Mouse (Mus musculus) forebrain, embryonic 16.5 days (tissue): Measurements from ENCODE around the gene Afm. TPM values are rescaled to one million over a fixed set of nuclear protein-coding genes. Genes with fewer than 3 reads are reported as not detected.

ENCODE experiments used
- ATAC-seq: fragments of 200-750 bp; cut with Nextera tagmentation; 2 replicates; pipeline ENCODE4 v1.8.0; 2017; ENCODE audit warnings: mild to moderate bottlenecking, moderate library complexity
- H3K27ac ChIP-seq: fragments of 300-500 bp; sonication (generic); 2 replicates; pipeline ENCODE4 v1.5.1; 2014; ENCODE audit warnings: low read length, control low read depth
- H3K27me3 ChIP-seq: fragments of 300-500 bp; sonication (generic); replicated peaks from 2 replicates; pipeline ENCODE4 v1.6.1; 2014; ENCODE audit warnings: low read length; ENCODE audit not compliant: control insufficient read depth, insufficient read depth
- H3K36me3 ChIP-seq: fragments of 300-500 bp; sonication (generic); 2 replicates; pipeline ENCODE4 v1.6.1; 2014; ENCODE audit not compliant: control insufficient read depth, insufficient read depth
- H3K4me1 ChIP-seq: fragments of 300-500 bp; sonication (generic); replicated peaks from 2 replicates; pipeline ENCODE4 v1.6.1; 2014; ENCODE audit warnings: low read length; ENCODE audit not compliant: control insufficient read depth, insufficient read depth
- H3K4me2 ChIP-seq: fragments of 300-500 bp; sonication (generic); 2 replicates; pipeline ENCODE4 v1.6.1; 2014; ENCODE audit warnings: mild to moderate bottlenecking, low read length, control low read depth
- H3K4me3 ChIP-seq: fragments of 300-500 bp; sonication (generic); replicated peaks from 2 replicates; pipeline ENCODE4 v1.5.1; 2014; ENCODE audit warnings: mild to moderate bottlenecking, low read length, control low read depth
- H3K9ac ChIP-seq: fragments of 300-500 bp; sonication (generic); replicated peaks from 2 replicates; pipeline ENCODE4 v1.6.1; 2014; ENCODE audit warnings: low read depth, low read length, control low read depth
- H3K9me3 ChIP-seq: fragments of 300-500 bp; sonication (generic); 2 replicates; pipeline ENCODE4 v1.6.1; 2016; ENCODE audit warnings: low read length; ENCODE audit not compliant: control insufficient read depth
- WGBS: fragments of 180-500 bp; shearing (Covaris S2); extraction: QIAGEN DNeasy Blood & Tissue Kit; methylation state at CpG from one replicate; pipeline ENCODE4 v1.1.7; 2014; 5-methylcytosine and 5-hydroxymethylcytosine counted together
- polyA plus RNA-seq: library from polyadenylated mRNA; unstranded; fragments of >200 nt; fragmentation: Nextera tagmentation; extraction: Ambion mirVana; gene quantifications from 2 replicates; pipeline ENCODE4 v1.2.1, GENCODE M21; 2015

Gene Afm
- polyA plus RNA-seq, 1 experiment from 2014 or later: not detected

DNA sequence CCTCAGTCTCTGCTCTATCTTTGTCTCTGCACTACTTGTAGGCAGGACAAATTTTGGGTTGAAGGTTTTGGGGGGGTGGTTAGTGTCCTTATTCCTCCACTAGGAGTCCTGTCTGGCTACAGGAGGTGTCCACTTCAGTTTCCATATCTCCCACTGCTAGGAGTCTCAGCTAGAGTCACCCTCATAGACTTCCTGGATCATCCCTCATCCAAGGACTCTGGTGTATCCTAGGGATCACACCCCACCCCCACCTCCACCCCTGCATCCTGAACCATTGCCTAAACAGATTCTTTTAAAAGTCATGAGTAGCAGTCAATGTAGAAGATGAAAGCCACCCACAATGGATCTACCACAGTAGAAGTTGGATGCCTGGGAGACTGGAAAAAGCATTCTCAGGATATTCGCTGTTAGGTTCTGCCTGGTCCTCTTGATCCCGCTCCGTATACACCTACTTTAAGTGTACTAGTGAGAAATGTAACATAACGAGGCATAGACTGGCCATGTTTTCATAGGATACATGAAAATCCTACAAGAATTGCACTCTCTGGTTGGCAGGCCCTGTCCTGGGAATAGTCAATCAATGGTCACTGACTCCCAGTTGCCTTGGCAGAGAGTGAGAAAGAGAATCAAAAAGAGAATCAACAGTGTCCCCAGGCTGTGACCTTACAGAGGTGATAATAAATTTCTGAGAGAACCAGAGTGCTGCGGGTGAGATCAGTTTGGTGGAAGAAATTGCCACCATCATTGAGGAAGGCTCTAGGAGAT, 8.7 kb upstream of the Afm start:
- no peaks in the 10 kb centered on the region for H3K27me3 ChIP-seq
- H3K4me1 ChIP-seq: no peaks in the 10 kb centered on the region
- no peak overlapping the region for H3K4me2 ChIP-seq
- no peak for ATAC-seq
- H3K9ac ChIP-seq: no peak overlapping the region
- H3K36me3 ChIP-seq: no peaks in the 10 kb centered on the region
- no peaks in the 10 kb centered on the region for H3K9me3 ChIP-seq
- no peak overlapping the region for H3K4me3 ChIP-seq
- WGBS: 94% methylated on average over 5 of the region's 5 CpGs
- H3K27ac ChIP-seq: no peak overlapping the region

DNA sequence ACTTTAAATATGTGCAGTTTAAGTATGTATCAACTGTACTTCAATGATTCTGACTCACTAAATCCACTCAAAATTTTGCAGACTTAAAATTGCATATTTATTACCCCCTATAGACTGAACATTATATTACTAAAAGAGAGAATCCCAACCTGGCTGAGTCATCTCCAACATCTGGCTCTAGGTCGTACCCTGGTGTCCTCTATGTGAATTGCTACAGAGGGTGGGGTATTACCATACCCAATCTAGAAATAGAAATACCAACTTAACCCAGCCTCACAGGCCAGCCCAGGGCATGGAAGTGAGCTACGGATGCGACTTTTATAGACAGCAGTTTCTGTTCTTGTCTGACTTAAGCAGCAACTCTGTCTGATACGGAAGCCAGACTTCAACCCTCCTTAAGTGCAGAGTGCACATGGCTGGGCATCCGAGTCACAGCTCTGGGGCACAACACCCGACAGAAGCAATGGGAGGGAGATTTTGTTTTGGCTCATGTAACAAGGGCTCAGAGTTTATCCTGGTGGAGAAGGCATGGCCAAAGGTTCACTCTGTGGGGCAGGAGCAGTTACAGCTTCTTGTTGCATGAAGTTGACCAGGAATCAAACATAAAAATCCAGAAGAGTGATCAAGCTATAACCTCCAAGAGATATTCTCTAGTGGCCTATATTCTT, 6.3 kb upstream of the Afm start:
- Histone ChIP-seq H3K4me1 (no peaks in the 10 kb centered on the region), H3K27ac (no peak overlapping the region), H3K27me3 (no peaks in the 10 kb centered on the region), H3K9me3 (no peaks in the 10 kb centered on the region), H3K4me2 (no peak overlapping the region), H3K9ac (no peak overlapping the region), H3K36me3 (no peaks in the 10 kb centered on the region), H3K4me3 (no peak overlapping the region)
- 83% methylated on average over 6 of the region's 6 CpGs for WGBS
- ATAC-seq: no peak

DNA sequence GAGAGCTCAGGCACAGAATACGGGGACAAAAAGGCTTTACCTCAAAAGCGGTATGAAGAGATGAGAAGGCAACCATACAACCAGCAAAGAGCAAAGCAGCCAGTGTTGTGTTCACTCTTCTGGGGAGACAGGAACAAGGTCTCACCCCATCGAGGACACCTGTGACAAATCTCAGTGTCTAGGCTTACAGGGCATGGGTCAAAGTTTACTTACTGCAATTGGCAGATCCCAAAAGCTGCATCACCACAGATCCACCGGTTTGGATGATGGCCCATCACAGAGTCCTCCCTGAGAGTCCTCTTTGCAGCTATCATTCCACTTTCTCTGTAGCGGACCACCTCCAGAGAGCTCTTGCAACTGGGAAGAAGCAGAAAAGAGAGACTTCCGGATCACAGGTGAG, 3.2 kb upstream of the Afm start:
- WGBS: 92% methylated on average over 6 of the region's 6 CpGs
- Histone ChIP-seq H3K9me3 (no peaks in the 10 kb centered on the region), H3K36me3 (no peaks in the 10 kb centered on the region), H3K27ac (no peak overlapping the region), H3K4me2 (no peak overlapping the region), H3K4me3 (no peak overlapping the region), H3K4me1 (no peaks in the 10 kb centered on the region), H3K27me3 (no peaks in the 10 kb centered on the region), H3K9ac (no peak overlapping the region)
- no peak for ATAC-seq

DNA sequence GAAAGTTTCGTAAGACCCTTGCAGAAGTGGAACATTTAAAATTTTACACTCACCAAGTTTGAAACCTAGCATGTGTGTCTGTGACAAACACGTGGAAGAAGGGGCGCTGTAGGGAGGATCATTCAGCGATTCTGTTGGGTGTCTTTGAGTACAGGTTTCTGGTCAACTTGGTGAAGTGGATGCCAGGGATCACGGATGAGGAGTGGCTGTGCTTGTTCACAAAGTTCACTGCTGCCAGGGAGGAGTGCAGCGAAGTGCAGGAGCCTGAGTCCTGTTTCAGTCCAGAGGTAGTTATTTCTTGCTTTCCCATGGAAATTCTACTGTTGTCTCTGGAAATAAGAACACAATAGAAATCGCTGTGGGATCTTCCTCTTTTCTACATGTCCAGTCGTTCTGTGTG, 32.5 kb downstream of the Afm start:
- Histone ChIP-seq H3K4me1 (no peaks in the 10 kb centered on the region), H3K27ac (no peak overlapping the region), H3K9me3 (no peaks in the 10 kb centered on the region), H3K27me3 (no peaks in the 10 kb centered on the region), H3K36me3 (no peaks in the 10 kb centered on the region), H3K9ac (no peak overlapping the region), H3K4me2 (no peak overlapping the region), H3K4me3 (no peak overlapping the region)
- ATAC-seq: no peak
- WGBS: 87% methylated on average over 8 of the region's 8 CpGs

DNA sequence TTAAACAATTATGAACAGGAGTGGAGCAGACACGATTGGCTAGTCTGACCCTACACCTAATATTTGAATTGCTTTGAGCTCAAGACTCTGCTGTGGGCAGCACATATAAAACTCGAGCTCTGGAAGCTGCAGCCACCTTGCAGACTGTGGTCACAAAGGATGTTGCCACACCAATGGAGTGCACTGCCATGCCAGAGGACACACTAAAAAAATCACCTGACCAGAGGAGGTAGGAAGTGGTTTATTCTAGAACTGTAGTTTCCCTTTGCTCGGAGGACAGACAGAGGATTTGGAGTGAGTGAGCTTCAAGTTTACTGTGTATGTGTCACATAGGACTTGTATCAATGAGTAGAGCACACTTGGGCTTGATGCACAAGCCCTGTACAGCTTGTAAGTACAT, 37.3 kb downstream of the Afm start:
- 88% methylated on average over 3 of the region's 3 CpGs for WGBS
- Histone ChIP-seq H3K27ac (no peak overlapping the region), H3K4me3 (no peak overlapping the region), H3K4me1 (no peaks in the 10 kb centered on the region), H3K9me3 (no peaks in the 10 kb centered on the region), H3K36me3 (no peaks in the 10 kb centered on the region), H3K9ac (no peak overlapping the region), H3K27me3 (no peaks in the 10 kb centered on the region), H3K4me2 (no peak overlapping the region)
- ATAC-seq: no peak

DNA sequence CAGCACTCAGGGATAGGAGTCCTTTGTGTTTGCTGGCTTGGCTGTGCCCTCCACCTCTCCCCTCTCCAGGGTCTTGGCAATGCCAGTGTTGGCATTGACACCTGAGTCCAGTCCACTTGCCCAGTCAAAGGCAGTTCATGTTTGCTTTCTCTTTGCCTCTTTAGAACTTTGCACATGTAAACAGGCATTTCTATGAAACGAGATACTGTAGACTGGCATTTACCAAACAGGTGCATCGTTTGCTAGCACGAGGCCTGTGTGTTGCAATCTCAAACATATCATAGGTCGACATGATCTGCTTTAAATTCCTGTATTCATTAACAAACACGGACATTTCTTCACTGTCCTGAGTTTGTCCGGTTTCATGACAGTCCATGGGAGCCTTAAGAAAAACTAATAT, 42.0 kb downstream of the Afm start, which contains the start of gene 5830473C10Rik:
Gene 5830473C10Rik (plus strand): TSS at position 365 of the 400 bp plus-strand sequence.
- no peaks in the 10 kb centered on the region for H3K4me1 ChIP-seq
- H3K27ac ChIP-seq: no peak within 1 kb of the TSS
- H3K4me2 ChIP-seq: no peak within 1 kb of the TSS
- 88% methylated on average over 6 of the region's 6 CpGs for WGBS
- ATAC-seq: no peak
- H3K9me3 ChIP-seq: no peaks in the 10 kb centered on the region
- no peak within 1 kb of the TSS for H3K9ac ChIP-seq
- no peaks in the 10 kb centered on the region for H3K36me3 ChIP-seq
- H3K4me3 ChIP-seq: no peak within 1 kb of the TSS
- no peaks in the 10 kb centered on the region for H3K27me3 ChIP-seq

DNA sequence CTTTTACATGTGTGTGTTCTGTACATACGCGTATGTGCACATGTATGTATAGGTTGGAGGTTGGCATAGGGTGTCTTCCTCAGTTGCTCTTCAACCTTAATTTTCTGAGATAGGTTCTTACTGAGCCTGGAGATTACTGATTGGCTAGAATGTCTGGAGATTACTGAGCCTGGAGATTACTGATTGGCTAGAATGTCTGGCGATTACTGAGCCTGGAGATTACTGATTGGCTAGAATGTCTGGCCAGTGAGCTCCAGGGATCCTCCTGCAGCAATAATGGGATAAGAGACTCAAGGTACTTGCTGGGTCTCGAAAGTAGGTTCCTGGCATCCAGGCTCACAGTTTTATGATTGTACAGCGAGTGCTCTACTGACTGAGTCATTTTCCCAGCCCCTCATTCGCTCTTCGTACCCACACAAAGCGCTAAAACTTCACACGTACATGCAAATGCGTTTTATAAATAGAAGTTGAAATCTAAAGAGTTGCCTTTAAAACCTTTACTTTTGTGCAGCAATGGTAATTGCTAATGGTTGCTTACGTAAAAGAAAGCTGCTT, 43.1 kb downstream of the Afm start:
- H3K4me1 ChIP-seq: no peaks in the 10 kb centered on the region
- H3K27me3 ChIP-seq: no peaks in the 10 kb centered on the region
- no peak overlapping the region for H3K4me3 ChIP-seq
- no peaks in the 10 kb centered on the region for H3K36me3 ChIP-seq
- WGBS: 90% methylated on average over 11 of the region's 11 CpGs
- no peaks in the 10 kb centered on the region for H3K9me3 ChIP-seq
- H3K27ac ChIP-seq: no peak overlapping the region
- no peak overlapping the region for H3K9ac ChIP-seq
- H3K4me2 ChIP-seq: no peak overlapping the region
- no peak for ATAC-seq

DNA sequence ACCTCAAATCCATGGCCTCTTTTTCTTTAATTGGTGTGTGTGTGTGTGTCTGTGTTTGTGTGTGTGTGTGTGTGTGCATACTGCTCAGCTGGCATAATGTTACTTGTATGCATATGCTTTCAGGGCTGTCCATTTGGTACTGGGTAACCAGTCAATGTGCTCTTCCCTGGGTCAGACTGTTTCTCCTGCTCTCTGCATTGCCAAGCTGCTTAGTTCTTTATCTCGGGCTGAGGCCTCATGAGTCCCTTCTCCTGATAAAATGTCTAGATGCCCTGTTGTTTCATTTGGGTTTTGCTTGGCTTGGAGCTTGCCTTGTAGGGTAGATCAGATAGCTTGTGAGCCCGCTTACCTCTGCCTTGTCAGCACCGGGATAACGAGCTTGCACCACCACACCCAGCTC, 44.1 kb downstream of the Afm start:
- Histone ChIP-seq H3K9ac (no peak overlapping the region), H3K4me3 (no peak overlapping the region), H3K27ac (no peak overlapping the region), H3K27me3 (no peaks in the 10 kb centered on the region), H3K36me3 (no peaks in the 10 kb centered on the region), H3K4me2 (no peak overlapping the region), H3K9me3 (no peaks in the 10 kb centered on the region), H3K4me1 (no peaks in the 10 kb centered on the region)
- no peak for ATAC-seq
- WGBS: 82% methylated on average over 4 of the region's 4 CpGs

DNA sequence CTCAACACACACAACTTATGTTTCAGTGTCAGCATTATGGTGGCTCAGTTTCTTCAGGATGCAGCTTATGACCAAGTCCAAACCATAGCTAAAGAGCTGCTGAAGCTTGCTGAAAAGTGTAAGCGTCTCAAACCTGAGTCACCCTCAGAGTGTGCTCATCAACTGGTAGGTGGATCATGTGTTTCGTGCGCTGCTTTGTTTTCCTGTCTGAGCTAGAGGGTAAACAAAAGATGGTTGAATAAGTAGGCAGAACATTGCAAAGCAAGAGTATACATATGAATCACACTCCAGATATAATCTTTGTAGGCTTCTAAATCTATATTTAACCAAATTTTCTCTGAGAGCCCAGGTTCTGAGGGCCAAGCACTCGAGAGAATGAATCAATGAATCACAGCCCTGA, 45.4 kb downstream of the Afm start:
- Histone ChIP-seq H3K9ac (no peak overlapping the region), H3K4me3 (no peak overlapping the region), H3K9me3 (no peaks in the 10 kb centered on the region), H3K4me2 (no peak overlapping the region), H3K36me3 (no peaks in the 10 kb centered on the region), H3K27ac (no peak overlapping the region), H3K27me3 (no peaks in the 10 kb centered on the region), H3K4me1 (no peaks in the 10 kb centered on the region)
- 79% methylated on average over 4 of the region's 4 CpGs for WGBS
- ATAC-seq: no peak
